Mouse (Mus musculus) T-cell, adult 2 months (primary cell): Measurements from ENCODE around the gene Pgam1.
A peak's percentile ranks its signal among the peaks of the same experiment; 100 is the strongest.
"Not testable (repeated sequence)": the region's sequence is repeated elsewhere in the genome, so short reads cannot be mapped to it uniquely, and the experiment has no call there.

ENCODE experiments used
- DNase-seq: peaks from one replicate; pipeline ENCODE4 v3.0.0; 2022; ENCODE audit warnings: low spot score

Pgam1 gene

DNA sequence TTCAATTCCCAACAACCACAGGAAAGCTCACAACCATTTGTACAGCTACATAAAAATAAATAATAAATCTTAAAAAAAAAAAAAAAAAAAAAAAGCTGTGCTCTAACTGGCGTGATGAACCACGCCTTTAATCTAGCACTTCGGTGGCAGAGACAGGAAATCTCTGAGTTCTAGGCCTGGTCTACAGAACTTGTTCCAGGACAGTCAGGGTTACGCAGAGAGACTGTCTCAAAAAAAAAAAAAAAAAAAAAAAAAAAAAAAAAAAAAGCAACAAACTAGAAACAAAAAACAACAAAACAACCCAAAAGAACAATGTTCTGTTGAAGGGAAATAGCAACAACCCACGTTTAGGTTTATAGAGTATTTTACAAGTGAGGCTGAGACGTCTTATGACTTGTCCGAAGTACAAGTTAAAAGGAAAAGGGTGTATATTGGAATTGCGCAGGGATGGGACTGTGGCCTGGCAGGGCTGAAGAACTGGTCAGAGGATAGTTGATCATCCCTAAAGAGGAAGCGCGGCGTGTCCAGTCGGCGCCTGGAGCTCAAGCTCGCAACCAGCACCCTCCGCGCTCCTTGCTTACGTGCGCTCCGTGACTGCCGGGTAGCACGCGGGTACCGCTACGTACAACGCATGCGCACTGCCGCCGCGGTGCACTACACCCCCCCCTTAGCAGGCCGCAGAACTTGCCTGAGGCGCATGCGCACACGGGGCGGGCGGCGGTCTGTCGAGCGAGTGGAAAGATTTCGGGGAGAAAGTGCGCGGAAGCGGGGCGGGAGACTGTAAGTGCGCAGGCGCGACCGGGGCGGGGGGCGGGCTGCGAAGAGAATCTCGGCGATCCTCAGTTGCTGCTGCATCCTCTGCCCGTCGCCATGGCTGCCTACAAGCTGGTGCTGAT is at the start of gene Pgam1:
Gene Pgam1 (plus strand): TSS at position 746 of the 896 bp plus-strand sequence.
- peak; percentile 98 for DNase-seq

DNA sequence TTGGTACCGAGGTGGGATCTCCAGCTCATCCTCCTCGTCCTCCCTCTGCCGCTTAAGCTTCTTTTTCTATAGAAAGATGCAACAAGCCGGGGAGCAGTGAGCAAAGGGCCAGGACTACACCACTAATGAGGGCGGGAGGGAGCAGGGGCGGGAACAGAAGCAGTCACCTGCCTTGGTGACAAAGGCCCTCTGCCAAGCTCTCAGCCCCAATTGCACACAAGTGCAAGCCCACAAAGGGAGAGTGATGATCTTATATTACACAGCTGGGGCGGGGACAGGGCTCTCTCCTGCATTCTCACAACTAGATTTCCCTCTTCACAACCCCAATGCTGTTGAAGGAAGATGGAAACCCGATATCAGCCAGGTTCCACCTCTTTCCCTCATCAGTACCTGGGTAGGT is 45.0 kb upstream of the Pgam1 start:
- DNase-seq: no peak

DNA sequence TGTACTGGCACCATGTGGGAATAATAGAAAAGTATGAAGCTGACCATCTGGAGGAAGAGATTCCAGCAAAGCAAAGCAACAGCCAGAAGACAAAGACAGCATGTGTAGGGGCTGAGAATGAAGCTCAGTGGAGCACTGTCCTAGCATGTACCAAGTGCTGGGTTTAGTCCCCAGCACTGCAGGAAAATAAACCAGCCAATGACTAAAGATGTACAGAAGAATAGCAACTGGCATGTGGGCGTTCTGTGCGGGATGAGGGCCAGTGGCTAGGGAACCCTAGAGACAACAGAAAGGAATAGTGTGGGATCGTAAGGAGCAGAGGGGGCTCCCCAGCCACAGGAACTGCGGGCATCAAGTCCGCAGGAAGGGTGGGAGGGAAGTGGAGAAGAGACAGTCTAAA is 42.4 kb upstream of the Pgam1 start:
- DNase-seq: no peak

DNA sequence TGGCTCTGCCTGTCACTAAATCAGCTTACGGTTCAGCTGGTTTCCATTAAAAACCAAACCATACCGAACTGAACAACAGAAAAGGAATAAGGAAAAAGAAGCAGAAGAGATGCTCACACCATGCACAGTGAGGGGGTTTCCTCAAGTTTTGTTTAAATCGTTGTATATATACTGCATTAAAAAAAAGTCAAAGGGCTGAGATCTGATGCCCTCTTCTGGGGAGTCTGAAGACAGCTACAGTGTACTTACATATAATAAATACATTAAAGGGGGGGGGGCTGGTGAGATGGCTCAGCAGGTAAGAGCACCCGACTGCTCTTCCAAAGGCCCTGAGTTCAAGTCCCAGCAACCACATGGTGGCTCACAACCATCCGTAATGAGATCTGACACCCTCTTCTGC is 41.8 kb upstream of the Pgam1 start:
- DNase-seq: not testable (repeated sequence)

DNA sequence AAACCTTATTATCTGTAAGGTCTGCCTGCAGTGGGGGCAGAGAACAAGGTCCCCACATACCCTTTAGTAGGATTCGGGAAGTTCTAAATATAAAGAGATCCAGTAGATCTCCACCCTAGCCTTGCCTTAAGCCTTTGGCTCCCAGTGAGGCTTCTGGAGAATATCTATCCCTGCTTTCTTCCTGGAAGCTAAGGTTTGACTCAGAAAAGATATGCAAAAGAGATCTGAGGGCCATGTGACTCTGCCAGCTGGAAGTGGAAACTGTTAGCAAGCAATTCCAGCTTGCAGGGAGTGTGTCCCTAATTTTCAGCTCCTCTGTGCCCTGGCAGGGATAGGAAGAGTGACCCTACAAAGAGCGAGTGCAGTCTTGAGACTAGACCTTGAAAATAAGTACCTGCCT is 39.4 kb upstream of the Pgam1 start:
- no peak for DNase-seq

DNA sequence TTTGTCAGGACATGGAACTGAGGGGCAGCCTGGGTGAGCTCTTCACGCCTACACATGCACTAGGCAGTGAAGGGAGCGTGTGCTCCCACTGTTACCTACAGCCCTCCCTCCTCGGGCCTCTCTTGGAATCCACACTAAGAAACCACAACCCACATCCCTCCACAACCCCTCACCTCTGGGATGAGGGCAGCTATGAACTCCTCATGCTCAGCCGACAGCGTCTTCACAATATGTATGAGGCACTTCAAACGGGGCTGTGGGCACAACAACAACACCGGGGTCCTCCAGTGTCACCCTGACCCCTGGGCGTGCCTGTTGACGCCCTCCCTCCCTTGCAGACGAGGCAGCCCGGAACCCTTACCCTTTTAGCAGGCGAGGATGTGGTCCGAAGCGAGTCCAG is 37.4 kb upstream of the Pgam1 start:
- DNase-seq: peak; percentile 79

DNA sequence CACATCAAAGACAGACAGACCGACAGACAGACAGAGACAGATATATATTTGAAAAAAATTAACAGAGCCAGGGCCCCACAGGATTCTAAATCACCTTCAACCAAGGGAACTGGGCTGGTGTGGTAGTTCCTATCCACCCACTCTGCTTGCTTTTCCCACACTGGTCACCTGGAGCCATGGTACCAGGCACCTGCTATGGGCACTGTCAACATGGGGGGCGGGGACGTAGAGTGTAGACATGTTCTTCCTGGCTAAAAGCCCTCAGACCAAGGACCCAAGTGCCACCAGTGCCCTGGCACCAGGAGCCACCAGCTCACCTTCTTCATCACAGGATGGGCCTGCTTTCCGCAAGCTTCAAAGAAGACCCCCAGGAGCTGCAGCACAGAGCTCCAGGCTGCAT is 29.9 kb upstream of the Pgam1 start:
- DNase-seq: no peak

DNA sequence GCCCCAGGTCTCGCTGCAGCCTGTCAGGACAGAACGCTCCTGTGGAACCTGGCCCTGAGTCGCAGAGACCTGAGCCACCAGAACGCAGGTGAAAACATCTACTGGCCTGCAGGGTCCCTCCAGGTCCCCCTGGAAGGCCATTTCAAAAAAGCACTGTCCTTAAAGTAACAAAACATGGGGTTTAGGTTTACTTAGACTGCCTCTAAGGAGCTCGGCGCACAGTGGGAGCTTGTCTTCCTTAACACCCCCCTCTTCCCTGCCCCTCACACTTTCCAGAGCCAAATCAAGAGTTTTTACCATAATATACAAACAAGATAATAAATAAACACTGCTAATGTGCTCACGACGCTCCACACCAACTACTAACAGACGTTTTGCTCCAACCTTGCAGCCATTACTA is 27.8 kb upstream of the Pgam1 start:
- no peak for DNase-seq

DNA sequence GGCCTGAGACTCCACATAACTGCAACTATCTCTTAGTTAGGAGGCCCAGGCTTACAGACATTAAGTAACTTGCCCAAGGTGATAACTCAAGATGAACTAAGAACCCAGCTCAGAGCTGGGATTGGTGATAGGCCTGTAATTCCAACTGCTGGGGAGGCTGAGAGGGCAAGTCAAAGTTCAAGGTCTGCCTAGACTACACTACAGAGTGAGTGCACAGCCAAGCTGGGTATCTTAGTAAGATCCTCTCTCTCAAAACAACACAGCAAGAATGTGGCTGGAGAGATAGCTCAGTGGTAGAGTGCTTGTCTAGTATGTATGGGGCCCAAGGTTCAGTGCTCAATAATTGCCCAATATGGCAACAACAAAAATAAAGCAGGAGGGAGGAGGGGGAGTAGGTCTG is 23.5 kb upstream of the Pgam1 start:
- DNase-seq: no peak

DNA sequence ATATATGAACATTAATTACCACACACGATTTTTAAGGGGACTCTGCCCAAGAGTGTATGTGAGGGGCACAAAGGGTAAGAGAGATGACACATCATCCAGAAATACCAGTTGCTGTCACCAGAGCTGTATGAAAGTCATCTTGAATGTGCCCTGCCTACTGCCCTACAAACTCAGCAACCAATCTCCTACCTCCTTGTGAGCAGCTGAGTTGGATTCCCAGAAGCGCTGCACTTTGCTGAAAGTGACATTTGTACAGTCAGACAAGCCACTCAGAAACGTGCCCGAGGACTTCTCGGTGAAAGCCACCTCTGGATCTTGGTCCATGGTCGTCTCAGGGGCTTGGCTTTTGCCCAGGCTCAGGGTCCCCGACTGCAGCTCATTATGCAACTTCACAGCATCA is 16.8 kb upstream of the Pgam1 start:
- no peak for DNase-seq

DNA sequence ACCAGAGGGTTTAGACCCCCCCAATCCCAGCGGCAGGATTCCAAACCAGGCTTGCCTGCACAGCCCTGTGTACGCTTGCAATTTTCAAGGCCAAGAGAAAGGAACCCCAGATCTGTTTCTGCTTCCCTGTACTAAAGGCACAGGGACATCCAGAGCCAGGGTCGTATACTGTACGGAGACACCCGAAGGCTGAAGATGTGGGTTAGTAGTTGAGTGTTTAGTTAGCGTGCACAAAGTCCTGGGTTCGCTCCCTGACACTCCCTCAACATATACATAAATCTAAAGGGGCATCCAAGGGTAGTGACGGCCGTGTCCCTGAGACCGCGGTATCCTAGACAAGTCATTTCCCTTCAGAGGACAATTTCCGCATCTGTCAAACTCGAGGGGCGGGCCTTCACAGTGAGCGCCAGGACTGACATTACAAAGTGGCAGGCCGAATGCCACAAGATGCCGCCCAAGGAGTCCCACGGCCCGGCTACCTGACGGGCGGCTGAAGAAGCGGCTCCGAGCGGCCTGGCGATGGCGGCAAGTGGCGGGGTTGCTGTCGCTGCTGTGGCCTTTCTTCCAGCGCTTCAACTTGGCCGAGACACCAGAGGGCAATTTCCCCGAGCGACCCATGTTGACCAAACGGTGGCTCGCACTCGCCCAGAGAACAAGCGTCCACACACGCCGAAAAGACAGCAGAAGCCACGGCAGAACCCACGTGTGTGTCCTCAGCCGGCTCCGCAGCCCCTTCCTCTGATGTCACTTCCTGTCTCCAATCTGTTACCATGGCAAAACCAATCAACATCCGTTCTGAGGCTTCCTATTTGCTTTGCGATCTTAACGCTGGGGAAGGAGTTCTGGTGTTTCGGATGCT is 16.0 kb upstream of the Pgam1 start, which contains the start of gene Rrp12:
Gene Rrp12 (minus strand): TSS at position 714 of the 859 bp plus-strand sequence.
- peak; percentile 91 for DNase-seq

DNA sequence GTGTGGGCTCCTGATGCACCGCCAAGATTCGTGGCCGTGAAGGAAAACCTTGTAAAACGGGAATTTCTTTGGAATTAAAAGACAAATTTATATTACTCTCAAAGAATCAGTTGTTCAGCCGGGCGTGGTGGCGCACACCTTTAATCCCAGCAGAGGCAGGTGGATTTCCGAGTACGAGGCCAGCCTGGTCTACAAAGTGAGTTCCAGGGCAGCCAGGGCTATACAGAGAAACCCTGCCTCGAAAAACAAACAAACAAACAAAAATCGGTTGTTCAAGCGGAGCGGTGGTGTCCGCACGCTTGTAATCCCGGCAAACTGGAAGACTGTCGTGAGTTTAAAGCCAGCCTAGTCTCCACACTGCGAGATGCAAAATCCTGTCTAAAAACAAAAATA is 15.4 kb upstream of the Pgam1 start:
- no peak for DNase-seq

DNA sequence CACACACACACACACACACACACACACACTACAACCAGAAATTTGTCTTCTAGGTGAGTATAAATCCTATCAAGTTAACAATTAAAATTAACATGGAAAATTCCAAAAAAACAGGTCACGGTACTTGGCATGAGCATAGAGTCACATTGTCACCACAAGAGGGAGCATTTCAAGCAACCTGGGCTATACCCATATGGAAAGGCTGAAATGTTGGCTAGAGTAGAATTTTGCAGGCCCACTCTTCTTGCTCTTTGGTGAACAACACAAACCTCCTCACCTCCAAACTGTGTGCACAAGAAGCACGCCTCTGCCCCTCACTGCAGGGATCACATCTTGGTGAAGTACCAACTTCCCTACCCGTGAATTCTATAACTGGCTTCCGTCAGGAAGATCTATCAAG is 12.9 kb upstream of the Pgam1 start:
- peak; percentile 35 for DNase-seq

DNA sequence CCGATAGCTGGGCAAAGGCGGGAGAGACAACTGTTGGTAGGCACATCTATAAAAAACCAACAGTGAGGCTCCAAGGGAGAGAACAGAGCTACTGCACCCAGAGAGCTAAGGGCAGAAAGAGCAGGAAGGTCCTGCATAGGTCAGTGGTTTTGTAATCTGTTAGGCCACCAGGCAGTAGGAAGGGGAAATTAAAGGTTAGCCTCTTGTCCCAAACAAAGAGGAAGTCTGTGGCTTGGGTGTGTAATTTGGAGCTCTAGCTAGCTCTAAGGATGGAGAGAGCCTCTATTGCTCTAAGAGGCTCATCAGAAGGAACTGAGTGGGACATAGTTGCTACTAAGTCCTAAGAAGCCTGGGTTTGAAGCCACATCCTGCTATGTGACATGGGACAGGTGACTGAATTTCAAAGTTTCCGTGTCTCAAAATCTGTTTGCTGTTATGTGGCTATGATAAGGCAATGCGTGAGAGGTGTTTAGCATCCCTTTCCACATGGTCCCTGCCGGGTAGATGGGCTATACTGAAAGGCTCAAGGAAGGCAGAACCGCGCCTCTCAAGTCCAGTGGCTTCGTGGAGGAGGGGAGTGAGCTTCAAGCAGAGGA is 11.1 kb upstream of the Pgam1 start:
- DNase-seq: peak; percentile 28

DNA sequence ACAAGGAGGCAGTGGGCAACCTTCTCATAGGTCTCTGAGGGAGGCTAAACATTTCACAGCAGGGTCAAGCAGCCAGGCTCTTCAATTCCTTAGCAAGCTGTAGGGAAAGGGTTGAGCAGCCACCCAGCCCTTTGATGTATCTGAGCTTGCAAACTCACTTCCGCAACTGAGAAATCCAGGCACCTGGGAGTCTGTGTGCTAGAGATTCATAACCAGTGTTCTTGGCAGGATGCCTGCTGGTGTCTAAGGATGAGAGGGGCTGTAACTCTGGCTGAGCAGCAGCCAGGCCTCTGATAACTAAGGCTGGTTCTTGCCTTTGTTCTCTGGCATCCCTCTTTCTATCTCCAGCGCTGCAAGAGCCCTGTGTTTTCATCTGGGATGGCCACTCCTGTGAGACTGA is 10.0 kb upstream of the Pgam1 start:
- DNase-seq: peak; percentile 36

DNA sequence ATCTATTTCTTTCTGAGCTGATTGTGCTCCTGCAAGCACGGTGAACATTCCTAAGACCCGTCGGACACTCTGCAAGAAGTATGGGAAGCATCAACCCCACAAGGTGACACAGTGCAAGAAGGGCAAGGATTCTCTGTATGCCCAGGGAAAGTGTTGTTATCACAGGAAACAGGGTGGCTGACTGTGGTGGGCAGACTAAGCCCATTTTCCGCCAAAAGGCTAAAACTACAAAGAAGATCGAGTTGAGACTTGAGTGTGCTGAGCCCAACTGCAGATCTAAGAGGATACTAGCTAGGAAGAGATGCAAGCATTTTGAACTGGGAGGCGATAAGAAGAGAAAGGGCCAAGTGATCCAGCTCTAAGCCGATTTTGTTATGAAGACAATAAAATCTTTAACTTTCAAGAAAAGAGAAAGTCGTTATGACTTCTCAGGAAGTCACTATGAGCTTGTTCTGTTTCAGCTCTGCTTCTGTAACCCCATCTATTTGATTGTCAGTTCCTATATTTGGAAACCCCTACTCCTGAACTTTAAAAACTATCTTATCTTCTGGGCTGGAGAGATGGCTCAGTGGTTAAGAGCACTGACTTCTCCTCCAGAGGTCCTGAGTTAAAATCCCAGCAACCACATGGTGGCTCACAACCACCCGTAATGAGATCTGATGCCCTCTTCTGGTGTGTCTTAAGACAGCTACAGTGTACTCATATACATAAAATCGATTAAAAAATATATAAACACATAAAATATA is 8.7 kb upstream of the Pgam1 start:
- DNase-seq: no peak

DNA sequence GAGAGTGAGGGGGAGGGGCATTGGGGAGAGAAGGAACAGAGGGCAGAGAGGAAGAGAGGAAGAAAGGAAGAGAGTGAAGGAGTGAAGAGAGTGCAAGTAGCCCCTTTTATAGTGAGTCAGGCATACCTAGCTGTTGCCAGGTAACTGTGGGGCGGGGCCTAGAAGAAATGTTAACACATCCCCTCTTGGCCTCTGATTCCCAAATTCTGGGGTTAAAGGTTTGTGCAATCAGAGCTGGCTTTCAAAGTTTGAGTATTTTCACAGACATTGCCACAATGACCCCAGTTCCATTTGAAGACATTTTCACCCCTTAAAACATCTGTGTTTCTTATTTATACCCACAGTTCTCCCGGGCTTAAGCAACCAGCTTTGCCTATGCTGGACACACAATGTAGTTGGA is 6.5 kb upstream of the Pgam1 start:
- no peak for DNase-seq

DNA sequence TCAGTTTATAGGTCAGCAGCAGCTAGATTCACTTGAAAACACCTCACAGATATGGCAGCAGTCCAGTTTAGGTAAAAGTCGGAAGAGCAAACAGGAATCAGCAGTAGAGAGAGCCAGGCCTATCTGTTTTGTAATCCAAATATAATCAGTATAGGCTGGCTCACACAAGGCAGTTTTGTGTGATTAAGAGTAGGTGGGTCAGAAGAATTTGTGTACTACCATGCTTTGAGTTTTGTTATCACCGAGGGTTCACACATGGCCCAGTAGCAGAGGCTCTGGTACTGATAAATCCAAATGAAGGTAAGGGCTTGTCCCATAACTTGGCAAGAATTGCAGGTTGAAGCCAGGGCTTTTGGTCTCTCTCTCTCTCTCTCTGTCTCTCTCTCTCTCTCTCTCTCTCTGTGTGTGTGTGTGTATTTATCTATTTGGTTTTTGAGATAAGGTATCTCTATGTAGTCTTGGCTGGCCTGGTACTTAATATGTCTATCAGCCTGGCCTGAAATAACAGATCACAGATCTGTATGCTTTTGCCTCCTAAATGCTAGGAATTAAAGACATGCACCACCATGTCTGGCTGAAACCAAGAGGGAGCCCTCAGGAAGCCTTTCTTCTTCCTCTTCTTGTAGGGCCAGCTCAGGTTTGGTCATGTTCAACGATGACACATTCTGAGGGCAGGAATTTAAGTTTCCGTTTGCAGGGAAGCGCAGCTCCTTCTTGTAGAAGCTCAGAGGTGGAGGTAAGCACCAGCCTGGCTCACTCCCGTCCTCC is 5.2 kb upstream of the Pgam1 start:
- no peak for DNase-seq

DNA sequence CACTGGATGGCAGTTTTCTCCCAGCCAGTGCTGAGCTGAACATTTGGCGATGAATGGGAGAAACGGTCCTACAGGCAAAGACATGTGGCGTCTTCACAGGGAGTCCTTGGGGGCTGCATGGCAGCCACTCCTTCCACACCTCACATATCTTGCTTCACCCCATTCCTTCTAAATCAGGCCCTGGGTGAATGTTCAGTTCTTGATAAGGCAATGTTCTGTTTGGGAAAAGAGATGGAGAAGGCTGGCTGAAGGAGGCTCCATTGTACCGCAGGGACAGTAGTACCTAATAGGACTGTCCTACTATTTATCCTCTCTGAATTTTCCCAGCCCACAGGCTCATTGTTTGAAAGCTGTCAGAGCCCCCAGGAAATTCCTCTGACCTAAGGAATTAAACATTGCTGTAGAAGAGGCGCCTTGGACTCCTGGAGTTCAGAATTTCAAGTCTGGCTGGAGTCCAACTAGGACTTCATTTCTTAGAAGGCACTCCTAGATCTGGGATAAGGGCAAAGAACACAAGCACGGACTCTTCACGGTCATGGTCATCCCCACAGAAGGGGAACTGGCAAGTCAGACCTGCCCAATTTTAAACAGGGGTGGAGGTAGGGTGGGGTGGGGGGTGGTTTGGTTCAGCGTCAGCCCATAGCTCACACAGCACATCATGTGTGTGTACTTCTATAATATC is 4.5 kb upstream of the Pgam1 start:
- DNase-seq: no peak

DNA sequence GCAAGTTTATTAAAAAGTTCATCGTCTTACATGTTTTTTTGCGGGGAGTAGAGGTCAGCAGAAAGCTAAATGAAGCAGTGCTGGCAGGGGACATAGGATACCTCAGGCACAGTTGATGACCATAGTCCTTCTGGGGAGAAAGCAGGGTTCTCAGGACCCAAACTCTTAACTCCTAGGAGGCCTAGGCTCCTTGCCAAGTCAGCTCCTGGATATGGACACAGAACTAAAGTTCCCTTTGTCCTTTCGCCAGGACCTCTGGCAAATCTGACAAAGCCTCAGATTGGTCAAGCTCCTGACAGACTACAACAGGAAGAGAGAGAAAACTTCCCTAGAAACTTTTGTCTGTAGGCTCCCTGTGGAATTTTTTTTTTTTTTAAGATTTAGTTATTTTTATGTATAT is 3.0 kb upstream of the Pgam1 start:
- no peak for DNase-seq

DNA sequence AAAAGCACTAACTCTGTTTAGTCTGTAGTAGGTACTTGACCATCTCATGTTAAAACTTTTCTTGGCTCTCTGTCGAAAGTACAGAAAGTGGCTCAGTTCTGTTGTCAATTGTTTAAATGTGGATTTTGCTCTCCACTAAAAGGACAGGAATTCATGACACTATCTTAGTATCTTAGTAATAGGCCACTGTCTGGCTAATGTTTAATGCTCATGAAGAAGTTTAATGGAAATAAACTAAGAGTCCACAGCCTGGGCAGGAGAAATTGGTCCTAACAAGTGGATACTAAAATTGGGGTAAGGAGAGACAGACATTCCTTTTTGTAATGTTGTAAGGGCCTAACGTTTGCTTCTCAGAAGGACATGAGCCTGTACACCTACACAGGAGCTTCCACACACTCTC is 1.3 kb upstream of the Pgam1 start:
- DNase-seq: no peak
